Mouse (Mus musculus): ENCODE measurements around the gene Spocd1.

The Spocd1 gene

DNA sequence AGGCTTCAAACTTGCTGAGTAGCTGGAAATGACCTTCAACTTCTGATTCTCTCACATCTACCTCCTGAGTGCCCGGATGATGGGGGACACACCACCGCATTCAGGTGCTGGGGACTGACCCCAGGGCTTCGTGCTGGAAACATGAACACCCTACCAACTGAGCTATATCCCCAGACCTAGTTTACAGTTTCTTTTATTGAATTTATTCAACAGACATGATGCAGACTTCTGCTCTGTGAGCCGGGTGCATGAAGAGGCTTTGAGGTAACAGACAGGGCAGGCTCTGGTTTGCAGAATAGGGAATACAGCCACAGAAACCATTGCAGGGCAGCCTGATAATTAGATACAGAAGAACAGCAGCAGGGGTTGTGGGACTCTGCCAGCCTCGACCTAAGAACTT is 10.6 kb upstream of the Spocd1 start:
- no peak for DNase-seq (ENCODE audit: low spot score)

- DNase-seq (ENCODE audit: low spot score), result no peak
These were observed 10.1 kb upstream of the Spocd1 start for GRCm38 (mm10) chr4:129918901-129919300.

- no peak for DNase-seq (ENCODE audit: low spot score)
These were observed 8.3 kb upstream of the Spocd1 start for GRCm38 (mm10) chr4:129920542-129921313.

GRCm38 (mm10) chr4:129921314-129921587 is 7.8 kb upstream of the Spocd1 start:
- peak; percentile 56 for DNase-seq (ENCODE audit: low spot score)

DNA sequence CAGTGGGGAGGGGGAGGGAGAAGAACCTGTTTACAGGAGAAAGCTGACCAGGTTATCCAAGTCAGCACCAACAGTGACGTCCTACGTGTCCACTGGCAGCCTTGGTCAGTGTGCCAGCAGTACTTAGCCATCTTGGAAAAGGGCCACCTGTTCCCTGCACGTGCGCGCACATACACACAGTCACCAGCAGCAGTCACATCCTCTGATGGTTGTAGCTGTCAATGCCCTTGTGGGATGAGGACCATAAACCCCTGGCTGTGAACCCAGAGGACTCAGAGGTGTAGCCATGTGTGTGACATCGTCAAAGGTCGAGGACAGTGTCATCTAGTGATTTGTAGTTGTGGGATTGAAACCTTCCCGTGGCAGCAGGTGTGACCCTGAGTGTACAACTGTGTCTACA is 4.9 kb upstream of the Spocd1 start:
- no peak for DNase-seq (ENCODE audit: low spot score)

- DNase-seq (ENCODE audit: low spot score), result no peak
These were observed 4.4 kb upstream of the Spocd1 start for GRCm38 (mm10) chr4:129924694-129925093.

GRCm38 (mm10) chr4:129926544-129926943 is 2.5 kb upstream of the Spocd1 start:
- no peak for DNase-seq (ENCODE audit: low spot score)

GRCm38 (mm10) chr4:129927091-129927490 is 2.0 kb upstream of the Spocd1 start:
- no peak for DNase-seq (ENCODE audit: low spot score)

- DNase-seq (ENCODE audit: low spot score), result peak; percentile 84
These were observed 811 bp upstream of the Spocd1 start for GRCm38 (mm10) chr4:129928124-129928751.

DNA sequence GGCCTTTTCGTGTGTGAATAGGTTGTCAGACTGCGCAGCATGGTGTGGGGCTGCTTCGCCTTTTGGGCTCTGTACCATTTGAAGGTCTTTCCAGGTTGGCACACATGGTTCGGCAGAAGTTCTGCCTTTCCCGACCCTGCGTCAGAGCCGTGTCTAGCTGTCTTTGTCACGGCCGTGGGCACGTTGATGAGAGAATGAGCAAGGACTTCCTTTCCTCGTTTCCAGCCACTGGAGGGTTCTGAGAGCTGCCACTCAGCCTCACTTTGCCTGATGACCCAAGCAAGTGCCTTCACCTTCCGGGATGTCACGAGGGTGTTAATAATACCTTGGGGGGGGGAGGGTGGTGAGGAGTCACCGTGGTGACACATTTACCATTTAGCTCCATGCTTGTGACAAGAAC is 4.6 kb downstream of the Spocd1 start:
- DNase-seq (ENCODE audit: low spot score), result no peak

DNA sequence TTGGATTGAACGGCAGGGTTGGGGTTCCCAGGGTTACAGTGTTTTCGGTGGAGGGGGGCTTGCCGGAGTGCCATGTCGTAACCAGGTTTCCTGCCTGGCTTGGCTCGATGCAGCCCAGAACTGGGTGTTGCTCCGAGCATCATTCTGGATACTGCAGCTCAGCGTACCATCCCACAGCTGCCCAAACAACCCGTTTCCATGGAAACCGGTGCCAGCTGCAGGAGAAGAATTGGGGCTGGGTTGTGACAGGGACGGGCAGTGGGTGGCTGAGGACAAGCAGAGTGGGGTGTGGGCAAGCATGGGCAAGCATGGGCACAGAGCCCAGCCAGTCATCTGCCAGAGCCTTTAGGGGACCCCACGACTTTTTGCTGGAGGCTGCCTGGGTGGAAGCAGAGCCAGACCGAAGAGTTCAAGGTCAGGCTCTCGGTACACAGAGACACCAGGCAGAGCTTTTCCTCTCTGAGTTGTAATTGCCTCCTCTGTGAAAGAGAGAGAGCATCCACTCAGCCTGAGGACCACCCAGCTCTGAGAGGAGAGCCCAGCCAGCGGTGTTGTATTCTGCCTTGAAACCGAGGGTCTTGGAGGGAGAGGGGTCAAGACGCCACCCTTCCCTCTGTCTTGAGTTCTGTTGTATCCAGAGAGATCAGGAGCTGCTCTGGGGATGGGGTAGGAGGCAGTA is 5.3 kb downstream of the Spocd1 start:
- no peak for DNase-seq (ENCODE audit: low spot score)

DNA sequence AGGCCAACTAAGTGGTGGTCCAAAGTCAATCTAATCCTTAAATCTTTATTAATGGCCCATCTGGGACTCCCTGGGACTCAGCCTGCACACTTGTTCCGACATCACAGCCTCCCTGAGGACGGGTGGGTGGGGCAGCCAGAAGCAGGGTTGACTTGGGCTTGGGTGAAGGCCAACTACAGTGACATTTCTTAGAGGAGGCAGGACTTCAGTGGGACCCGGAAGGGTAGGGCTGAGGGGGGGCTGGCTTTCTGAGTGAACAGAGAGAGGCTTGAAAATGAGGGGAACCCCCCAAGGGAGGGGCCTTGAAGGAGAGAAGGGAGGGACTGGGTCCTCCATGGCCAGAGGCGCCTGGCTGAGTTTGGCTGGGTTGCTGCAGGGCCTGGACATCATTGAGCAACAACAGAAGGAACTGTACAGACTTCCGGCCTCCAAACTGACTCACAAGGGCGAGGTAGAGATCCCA is 22.3 kb downstream of the Spocd1 start:
- DNase-seq (ENCODE audit: low spot score), result peak; percentile 23

DNA sequence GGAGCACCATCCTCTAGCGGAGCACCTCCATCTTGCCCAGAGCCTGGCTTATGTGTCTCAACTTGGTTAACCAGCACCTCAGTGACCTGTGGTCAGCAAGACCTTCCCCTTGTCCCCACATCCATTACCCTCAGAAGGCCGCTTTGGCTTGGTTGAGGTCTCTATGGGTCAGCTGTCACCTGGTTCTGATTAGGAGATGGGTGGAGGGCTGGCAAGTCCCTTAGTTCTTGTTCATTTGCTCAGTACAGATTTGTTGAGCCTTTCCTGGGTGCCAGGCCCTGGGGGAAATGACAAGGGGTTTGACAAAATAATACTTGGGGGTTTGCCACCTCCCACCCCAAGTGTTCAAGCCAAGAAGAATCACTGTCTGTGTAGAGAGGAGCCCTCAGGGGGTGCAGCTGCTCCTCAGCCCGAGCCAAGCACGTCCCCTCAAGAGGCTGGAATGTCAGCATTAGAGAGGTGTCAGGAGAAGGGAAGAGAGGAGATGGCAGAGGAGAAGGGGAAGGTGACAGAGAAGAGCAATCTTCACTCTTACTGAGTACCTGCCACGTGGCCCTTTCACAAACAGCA is 23.3 kb downstream of the Spocd1 start:
- DNase-seq (ENCODE audit: low spot score), result no peak

DNA sequence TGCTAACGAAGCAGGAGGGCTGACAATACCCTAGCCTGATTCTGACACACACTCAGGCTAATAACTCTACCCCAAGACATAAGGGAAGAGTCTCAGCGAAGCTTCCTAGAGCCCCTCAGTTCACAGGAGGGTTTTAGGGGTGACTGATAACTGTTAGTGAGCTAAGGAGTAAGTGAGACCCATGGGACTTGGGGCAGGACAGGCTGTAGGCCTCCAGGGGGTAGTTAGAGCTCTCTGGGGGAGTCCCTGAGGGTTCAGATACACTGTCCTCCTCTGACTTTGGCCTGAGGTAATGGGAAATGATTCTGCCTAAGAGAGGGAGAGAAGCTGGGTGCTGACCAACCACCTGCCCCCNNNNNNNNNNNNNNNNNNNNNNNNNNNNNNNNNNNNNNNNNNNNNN is 25.5 kb downstream of the Spocd1 start:
- DNase-seq (ENCODE audit: low spot score), result no peak

DNA sequence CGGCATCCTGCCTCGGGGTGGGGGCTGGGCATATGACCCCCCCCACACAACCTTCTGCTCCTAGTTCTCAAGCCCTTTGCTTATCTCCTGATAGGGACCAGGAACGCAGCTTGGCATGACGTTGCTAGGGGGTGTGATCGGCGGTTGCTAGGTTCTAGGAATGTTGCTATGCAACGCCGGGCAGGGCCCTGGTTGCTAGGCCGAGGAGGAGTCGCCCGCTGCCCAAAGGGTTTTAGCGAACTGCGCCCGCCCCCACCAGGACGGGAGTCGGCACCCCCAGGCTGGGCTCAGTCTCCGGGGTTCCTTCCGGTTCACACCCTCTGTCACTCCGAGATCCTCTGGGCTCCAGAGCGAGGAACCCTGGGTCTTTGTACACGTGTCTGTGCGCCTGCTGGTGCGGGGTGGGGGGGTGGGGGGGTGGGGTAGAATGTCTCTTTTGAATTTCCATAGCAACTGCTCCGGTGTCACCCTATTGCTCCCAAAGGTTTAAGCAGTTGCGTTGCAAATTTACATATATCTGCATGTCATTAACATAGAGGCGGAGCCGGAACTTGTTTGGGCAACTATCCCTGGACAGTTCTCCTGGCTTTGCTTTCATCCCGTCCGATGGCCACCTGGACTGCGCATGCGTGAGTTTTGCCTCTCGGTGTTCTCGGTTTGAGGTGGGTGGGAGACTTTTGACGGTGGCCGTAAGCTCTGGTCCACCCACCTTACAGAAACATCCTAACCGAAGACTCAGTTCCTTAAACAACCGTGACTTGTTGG is 31.3 kb downstream of the Spocd1 start:
- DNase-seq (ENCODE audit: low spot score), result peak; percentile 80

DNA sequence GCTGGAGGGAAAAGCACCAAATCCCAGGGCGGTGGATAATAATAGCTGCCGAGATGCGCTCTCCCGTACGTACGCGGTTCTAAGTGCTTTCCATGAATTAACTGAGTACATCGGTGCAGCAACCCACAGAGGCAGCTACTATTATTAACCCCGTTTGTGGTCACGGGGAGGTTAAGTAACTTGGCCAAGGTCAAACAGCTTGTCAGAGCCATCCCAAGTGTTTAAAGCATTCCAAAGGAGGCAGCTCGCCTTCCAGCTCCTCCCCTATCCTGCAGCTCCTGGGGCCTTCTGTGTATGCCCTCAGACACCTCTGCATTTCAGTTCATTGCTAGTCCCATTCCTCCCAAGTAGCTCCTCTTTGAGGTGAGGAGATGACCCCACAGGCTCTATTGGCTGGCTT is 36.2 kb downstream of the Spocd1 start:
- no peak for DNase-seq (ENCODE audit: low spot score)

- DNase-seq (ENCODE audit: low spot score), result no peak
These were observed 37.2 kb downstream of the Spocd1 start for GRCm38 (mm10) chr4:129966201-129966600.

GRCm38 (mm10) chr4:129967024-129968014 is 38.3 kb downstream of the Spocd1 start:
- DNase-seq (ENCODE audit: low spot score), result no peak

DNA sequence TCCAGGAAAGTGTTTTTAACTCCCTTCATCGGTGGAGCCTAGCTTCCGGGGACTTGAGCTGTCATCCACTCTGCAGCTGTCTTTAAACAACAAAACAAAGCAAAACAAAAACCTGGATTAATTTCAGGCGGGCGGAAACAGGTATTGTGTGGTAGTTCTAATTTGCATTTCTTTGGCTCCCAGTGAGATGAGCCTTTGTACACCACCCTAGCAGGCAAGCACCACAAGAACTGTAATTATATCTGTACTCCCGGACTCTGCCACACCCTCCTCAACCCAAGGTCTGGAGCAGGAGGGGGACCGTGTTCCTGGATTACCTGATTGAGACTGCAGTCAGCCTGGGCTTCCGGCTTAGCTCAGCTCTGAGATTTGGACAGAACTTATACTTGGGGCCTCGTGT is 41.1 kb downstream of the Spocd1 start:
- DNase-seq (ENCODE audit: low spot score), result no peak

GRCm38 (mm10) chr4:129970861-129971260 is 41.8 kb downstream of the Spocd1 start:
- no peak for DNase-seq (ENCODE audit: low spot score)

DNA sequence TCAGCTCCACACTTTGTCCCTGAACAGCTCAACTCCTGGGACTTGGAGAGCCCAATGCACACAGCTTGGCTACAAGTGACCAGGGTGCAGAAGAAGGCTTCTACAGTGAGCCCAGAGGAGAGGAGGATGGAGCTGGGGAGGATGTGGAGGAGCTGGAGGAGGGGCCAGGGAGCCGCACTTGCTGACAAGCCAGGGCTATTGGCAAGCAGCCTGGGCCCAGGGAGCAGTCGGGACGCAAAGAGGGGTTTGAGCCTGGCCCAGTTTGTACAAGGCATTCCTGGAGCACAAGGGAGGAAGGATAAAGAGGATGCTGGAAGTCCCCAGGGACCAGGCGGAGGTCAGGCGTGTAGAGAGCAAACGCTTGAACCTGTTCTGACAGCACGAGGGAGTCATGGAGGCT is 42.9 kb downstream of the Spocd1 start:
- DNase-seq (ENCODE audit: low spot score), result no peak

All from ovary, postnatal 36 days (tissue).